Mouse (Mus musculus) lung, adult 2 months (tissue): ENCODE measurements around the gene Endog.
"Not testable (repeated sequence)": the region's sequence is repeated elsewhere in the genome, so short reads cannot be mapped to it uniquely, and the experiment has no call there.

Experiments
- CTCF ChIP-seq: fragments of 200-500 bp; IDR thresholded peaks from 2 replicates; pipeline ENCODE4 v1.5.1; 2011; ENCODE audit warnings: mild to moderate bottlenecking, low read length, control low read depth; ENCODE audit not compliant: insufficient read depth
- POLR2A ChIP-seq: fragments of 200-500 bp; IDR thresholded peaks from 2 replicates; pipeline ENCODE4 v1.6.1; 2011; ENCODE audit warnings: low read depth, mild to moderate bottlenecking, control low read depth, low read length, borderline replicate concordance; ENCODE audit errors: extremely low read depth

- not testable (repeated sequence) for TF ChIP-seq CTCF, POLR2A
Measured at GRCm38 (mm10) chr2:30131240-30131639, 40.1 kb upstream of the Endog start.
